Mouse (Mus musculus) kidney, adult 10 weeks (tissue): Measurements from ENCODE around the gene Ankrd40. TPM values are rescaled to one million over a fixed set of nuclear protein-coding genes. Genes with fewer than 3 reads are reported as not detected.

ENCODE experiments used
- polyA plus RNA-seq: library from polyadenylated mRNA; stranded (reverse); fragments of 350-450 nt; fragmentation: Illumina TruSeq; extraction: RNeasy Lipid Tissue Mini Kit (QIAGEN cat#74804); gene quantifications from one replicate; pipeline ENCODE4 v1.2.3, GENCODE M21; 2014; ENCODE audit warnings: low read depth, low replicate concordance

Ankrd40 gene
- 88.3 TPM for polyA plus RNA-seq

DNA sequence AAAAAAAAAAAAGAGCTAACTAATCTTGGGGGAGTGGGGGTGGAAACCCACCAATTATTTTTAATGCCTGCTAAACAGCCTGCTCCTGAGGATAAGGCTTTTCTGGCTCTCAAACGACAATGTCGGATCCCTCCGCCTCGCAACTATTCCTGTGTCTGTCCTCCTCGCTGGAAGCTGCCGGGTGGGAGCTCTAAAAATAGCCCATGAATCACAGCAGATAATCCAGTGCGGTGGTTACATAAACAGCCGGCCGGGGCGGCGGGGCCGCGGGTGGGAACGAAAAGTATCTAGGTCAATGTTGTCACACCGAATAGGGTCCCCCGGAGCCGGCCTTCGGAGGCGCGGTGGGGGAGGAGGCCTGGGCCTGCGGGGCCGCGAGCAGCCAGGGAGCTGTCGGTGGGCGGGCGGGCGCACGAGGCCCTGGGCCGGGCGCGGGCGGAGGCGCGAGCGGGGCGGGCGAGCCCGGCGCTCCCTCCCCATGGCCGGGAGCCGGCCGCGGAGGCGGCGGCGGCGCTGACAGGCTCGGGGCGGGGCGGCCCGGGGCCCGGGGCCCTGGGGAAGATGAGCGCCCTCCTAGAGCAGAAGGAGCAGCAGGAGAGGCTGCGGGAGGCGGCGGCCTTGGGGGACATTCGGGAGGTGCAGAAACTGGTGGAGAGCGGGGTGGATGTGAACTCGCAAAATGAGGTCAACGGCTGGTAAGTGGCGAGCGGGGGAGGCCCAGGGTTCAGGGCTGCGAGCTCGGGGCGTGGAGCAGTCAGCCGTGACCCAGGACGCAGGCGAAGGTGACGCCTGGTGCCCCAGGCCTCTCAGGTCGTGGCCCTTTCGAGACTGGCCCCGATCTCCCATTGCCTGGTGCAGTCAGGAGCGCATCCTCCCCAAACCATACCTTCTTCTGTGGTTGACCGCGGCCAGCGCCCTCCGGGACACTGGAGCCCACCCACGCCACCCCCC, at the start of gene Ankrd40:
Gene Ankrd40 (plus strand): TSS at position 309 of the 951 bp plus-strand sequence.

DNA sequence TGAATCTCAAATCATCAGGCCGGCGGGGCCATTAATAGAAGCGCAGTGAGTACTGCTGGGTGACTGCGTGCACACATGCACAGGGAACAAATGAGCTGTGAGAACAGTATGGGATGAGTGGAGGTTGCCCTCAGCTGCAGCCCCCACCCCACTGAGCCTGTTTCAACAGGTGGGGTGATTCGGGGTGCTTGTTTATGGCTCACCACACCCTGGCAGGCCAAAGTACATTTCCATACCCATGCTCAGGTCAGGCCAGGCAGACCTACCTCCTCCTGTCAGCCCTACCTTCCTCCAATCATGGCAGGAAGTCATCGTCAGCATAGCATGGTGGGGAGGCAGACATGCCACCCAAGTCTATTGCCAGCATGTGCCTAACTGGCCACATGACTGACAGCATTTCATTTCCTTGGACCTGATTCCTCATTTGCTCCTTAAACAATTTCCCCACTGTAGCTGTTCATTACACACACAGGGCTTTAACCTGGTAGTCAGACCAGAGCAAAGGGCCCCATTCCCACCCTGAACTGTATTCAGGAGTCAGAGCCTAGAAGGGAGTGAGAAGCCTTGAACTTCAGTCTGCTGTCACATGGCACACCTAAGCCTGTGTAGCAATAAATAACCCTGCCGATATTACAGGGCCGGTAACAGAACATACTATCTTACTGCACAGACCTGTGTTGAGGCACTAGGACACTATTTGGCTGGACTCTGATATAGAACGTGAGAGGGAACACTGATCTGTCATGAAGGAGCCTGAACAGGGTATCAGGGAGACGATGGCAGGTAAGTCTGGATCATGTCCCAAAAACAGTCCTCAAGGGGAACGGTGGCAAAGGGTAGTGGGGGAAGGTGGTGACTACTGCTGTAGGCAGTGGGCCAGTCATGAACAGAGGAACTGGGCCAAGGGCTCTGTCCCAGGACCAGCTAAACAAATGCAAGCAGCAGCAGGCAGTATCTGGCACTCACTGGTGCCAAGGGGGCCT, 46.3 kb upstream of the Ankrd40 start, which contains the start of gene Gm21885:
Gene Gm21885 (plus strand): TSS at position 675 of the 983 bp plus-strand sequence.

DNA sequence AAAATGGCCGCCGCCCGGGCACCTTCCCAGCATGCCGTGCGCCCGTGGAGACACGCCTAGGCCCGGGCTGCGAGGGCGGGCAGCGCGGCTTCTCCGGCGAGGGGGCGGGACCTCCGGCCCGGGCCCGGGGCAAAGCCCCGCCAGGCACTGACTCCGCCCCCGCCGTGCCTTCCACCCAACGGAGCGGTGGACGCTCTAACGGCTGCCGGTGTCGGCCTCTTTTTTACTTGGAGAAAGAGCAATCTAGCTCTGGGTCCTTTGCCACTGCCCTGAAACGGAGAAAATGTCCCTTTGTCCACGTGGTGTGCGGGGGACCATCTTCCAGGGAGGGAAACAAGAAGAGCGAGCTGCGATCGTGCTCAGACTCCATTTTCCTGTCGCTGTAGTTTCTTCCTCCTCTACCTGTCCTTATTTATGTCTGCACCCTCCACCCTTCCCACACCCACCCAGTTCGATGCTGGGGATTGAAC, 5.8 kb upstream of the Ankrd40 start, which contains the start of gene Luc7l3:
Gene Luc7l3 (minus strand): TSS at position 58 of the 470 bp plus-strand sequence.

Other genes with a start within 250 kb of the Ankrd40 start
- gene Tob1, start 116.5 kb upstream of the Ankrd40 start, polyA plus RNA-seq: 139 TPM
- not detected for gene Wfikkn2, start 82.0 kb upstream of the Ankrd40 start, polyA plus RNA-seq
- gene Gm21885, start 46.1 kb upstream of the Ankrd40 start, polyA plus RNA-seq: not detected
- 152 TPM for gene Luc7l3, start 6.0 kb upstream of the Ankrd40 start, polyA plus RNA-seq
- 12.2 TPM for gene Abcc3, start 65.0 kb downstream of the Ankrd40 start, polyA plus RNA-seq
- gene Cacna1g, start 146.2 kb downstream of the Ankrd40 start, polyA plus RNA-seq: not detected
- gene Spata20, start 158.2 kb downstream of the Ankrd40 start, polyA plus RNA-seq: not detected
- 1.8 TPM for gene Epn3, start 172.0 kb downstream of the Ankrd40 start, polyA plus RNA-seq
- 0.40 TPM for gene Mycbpap, start 193.7 kb downstream of the Ankrd40 start, polyA plus RNA-seq
- 5.1 TPM for gene Rsad1, start 221.3 kb downstream of the Ankrd40 start, polyA plus RNA-seq
- gene Chad, start 237.0 kb downstream of the Ankrd40 start, polyA plus RNA-seq: not detected